Mouse (Mus musculus) thymus, adult 18-20 months (tissue): ENCODE measurements around the gene Tbxas1.
A peak's percentile ranks its signal among the peaks of the same experiment; 100 is the strongest.

Source experiments
- DNase-seq, 2 experiments: peaks; one replicate each; pipeline ENCODE4 v3.0.0; 2022; ENCODE audit warnings: mixed read lengths in 2 of 2

Tbxas1 gene

GRCm38 (mm10) chr6:38860301-38860700, 14.9 kb upstream of the Tbxas1 start:
- DNase-seq, result no peak

DNA sequence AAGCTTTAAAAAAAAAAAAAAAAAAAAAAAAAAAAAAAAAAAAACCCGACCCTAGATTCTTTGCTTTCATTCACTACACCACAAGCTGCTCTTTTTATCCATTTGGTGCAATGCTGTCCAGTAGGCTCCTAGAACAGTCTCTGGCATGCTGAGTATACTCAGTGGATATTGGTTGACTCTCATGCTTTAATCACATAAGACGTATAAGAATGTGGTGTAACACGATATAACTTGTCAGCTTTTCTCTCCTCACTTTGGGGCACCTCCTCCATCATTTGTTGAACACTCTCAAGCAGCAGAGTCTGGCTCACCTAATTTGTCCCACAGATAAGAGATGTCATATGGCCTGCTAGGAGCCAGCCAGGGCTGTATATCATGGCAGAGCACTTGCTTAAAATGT, 11.6 kb upstream of the Tbxas1 start:
- DNase-seq, result no peak

- no peak for DNase-seq
Observed at GRCm38 (mm10) chr6:38865805-38866204, 9.4 kb upstream of the Tbxas1 start.

GRCm38 (mm10) chr6:38866357-38866756, 8.8 kb upstream of the Tbxas1 start:
- no peak for DNase-seq

DNA sequence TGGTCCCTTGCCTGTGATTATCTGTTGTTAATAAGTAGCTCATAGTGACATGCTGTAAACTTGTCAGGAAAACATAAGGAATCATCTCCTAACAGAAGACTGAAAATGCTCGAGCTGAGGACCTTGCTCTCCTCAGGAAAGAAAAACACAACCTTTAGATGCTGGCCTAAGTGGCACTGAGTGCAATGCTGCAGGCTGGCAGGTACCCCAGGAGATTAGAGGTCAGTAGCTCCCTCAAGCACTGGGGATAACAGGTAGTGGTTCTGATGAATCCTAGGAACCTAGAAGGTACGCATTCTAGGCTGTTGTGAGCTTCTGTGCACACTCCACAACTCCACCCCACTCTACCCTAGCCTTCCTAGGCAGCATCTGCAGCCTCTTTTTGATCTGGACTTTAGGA, 8.4 kb upstream of the Tbxas1 start:
- no peak for DNase-seq

GRCm38 (mm10) chr6:38867291-38867690, 7.9 kb upstream of the Tbxas1 start:
- no peak for DNase-seq

DNA sequence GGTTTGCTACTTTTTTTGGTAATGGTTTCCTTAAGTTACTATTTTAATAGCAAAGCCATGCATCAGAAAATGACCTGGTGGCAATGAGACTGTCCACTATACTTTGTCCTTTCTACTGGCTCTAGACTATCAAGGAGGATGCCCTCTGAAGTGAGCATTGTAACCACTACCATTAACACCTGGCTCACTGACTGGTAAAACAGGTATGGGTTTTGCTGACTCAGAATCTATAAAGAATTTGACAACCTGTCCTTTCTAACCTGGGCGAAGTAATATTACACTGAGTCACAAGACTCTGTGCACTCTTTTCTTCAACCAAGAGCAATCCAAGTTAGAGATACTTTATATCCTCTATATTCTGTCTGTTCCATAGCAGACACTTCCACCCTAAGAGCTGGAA, 6.2 kb upstream of the Tbxas1 start:
- no peak for DNase-seq

DNA sequence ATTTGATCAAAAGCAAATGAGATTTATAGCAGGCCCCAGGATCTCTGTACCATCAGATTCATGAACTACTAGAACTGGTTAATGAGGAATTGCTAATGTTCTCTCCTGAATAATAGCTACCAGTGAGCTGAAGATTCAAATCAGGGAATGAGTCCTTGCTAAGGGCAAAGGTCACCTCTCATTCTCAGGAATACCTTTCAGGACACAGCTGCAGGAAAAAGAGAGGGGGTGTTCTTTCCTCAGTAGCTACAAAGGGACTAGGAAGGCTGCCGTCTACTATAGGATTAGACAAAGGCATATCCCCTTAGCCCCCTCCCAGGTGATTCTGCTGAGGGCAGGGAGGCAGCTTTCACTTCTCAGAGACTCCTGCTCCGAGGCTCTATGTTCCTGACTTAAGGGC, 5.1 kb upstream of the Tbxas1 start:
- no peak for DNase-seq

DNA sequence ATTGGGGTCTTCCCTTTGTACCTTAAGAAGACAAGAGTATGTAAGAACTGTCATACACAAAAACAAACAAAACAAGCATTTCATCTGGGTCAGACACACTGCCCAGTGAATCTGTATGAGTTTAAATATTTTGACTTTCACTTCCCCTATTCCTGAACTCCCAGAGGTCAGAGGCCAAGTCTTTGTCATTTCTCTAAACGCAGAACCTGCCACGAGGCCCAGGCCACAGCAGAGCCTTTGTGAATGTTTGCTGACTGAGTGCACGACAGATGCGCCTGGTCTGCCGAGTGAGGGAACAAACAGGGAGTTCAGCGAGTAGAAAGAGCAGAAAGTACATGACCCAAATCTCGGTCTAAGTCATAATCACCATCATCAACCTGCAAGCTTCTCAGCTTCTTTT, 4.2 kb upstream of the Tbxas1 start:
- DNase-seq, result no peak

DNA sequence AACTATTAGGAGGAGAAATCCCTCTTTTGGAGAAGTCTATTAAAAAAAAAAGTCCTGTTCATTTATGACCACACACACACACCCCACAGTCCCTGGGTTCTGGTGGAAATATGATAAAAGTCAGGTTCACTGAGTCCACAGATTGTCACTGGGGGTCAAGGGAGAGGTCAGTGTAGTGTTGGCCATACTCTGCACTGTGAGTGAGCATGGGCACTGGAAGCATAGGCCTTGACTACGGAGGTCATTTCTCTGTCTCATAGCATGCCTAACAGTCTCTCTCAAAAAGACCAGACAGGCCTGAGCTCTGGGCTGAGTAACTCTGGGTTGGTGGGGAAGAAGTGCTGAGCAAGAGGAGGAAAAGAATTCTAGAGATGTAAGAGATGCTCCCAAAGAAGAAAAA, 1.9 kb upstream of the Tbxas1 start:
- no peak for DNase-seq

GRCm38 (mm10) chr6:38874035-38874434, 1.2 kb upstream of the Tbxas1 start:
- peak in 1 of 2 experiments; percentile 19 for DNase-seq

GRCm38 (mm10) chr6:38874565-38875257, 493 bp upstream of the Tbxas1 start:
- peak in 1 of 2 experiments; percentile 11 for DNase-seq

GRCm38 (mm10) chr6:38876071-38876911, 1.1 kb downstream of the Tbxas1 start, which contains the start of gene Hipk2:
TSS of gene Hipk2 (minus strand) at chr6:38876165.
- peak; percentile 59 for DNase-seq

GRCm38 (mm10) chr6:38877674-38878073, 2.5 kb downstream of the Tbxas1 start:
- DNase-seq, result no peak

DNA sequence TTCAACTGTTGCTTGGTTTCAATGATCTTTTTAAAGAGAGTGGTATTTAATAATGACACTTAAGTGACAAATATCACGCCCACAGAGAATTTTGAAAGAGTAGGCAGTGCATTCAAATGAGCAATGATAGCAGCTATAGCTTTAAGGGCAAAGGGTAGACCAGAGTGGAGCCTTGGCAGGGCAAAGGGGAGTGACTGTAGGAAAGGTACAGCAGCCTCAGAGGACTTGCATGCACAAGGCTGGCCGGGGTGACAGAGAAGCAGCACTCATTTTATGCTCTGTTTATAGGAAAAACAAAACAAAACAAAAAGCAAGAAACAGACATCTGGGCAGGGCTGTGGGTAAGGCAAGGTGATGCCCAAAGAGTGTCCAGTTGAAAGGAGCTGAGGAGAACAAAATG, 6.3 kb downstream of the Tbxas1 start:
- DNase-seq, result no peak

GRCm38 (mm10) chr6:38881975-38882374, 6.8 kb downstream of the Tbxas1 start:
- no peak for DNase-seq

GRCm38 (mm10) chr6:38882728-38883171, 7.5 kb downstream of the Tbxas1 start:
- DNase-seq, result no peak

DNA sequence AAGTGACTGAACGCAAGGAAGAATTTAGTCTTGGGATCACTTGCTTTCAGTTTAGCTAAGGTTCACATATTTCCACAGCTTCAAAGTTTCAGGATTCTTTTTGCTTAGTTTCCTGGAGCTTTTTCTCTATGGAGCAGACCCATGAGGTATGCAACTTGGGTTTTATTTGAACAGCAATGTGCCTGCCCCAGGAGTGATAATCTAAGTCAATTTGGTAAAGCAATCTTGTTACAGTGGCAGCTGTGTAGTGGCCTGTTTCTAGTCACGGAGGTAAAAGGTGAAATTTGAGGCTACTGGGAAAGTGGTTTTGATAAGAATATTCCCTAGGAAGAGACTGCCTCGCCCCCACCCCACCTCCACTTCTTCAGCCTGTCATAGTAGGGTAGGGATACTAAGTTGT, 9.3 kb downstream of the Tbxas1 start:
- DNase-seq, result no peak

GRCm38 (mm10) chr6:38885132-38885531, 9.9 kb downstream of the Tbxas1 start:
- no peak for DNase-seq

- no peak for DNase-seq
Observed at GRCm38 (mm10) chr6:38887436-38887835, 12.2 kb downstream of the Tbxas1 start.

GRCm38 (mm10) chr6:38889156-38889555, 14.0 kb downstream of the Tbxas1 start:
- no peak for DNase-seq

DNA sequence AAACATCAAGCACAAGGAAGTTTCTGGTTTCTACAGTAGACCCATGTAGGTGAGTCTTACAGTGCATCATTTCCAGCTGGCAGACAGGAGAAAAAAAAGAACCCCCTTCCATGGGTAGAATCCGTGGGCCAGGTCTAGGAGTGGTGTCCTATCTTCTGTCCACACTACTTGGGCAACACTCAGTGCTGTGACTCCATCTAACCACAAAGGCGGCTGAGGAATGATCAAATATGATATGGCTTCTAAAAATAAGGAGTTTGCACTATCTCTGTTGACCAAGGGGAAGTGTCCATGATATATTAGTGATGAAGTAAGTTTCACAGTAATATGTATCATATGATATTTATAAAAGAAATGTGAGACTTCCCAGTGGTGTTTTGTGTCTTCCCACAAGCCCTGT, 16.8 kb downstream of the Tbxas1 start:
- DNase-seq, result no peak

- no peak for DNase-seq
Observed at GRCm38 (mm10) chr6:38893615-38894014, 18.4 kb downstream of the Tbxas1 start.

GRCm38 (mm10) chr6:38900073-38900472, 24.9 kb downstream of the Tbxas1 start:
- no peak for DNase-seq
